Mouse (Mus musculus): Measurements from ENCODE around the gene Slc4a11.

The Slc4a11 gene

GRCm38 (mm10) chr2:130697153-130697810, at the start of gene Slc4a11:
Slc4a11 (minus strand) TSS chr2:130697519.
- DNase-seq = peak; percentile 94

GRCm38 (mm10) chr2:130743576-130743975, 46.3 kb upstream of the Slc4a11 start:
- DNase-seq = no peak

- no peak for DNase-seq
These were observed 42.8 kb upstream of the Slc4a11 start for GRCm38 (mm10) chr2:130740096-130740495.

- no peak for DNase-seq
These were observed 40.7 kb upstream of the Slc4a11 start for GRCm38 (mm10) chr2:130738019-130738418.

- DNase-seq = no peak
These were observed 38.0 kb upstream of the Slc4a11 start for GRCm38 (mm10) chr2:130735281-130735680.

GRCm38 (mm10) chr2:130733444-130733843, 36.1 kb upstream of the Slc4a11 start:
- no peak for DNase-seq

- DNase-seq = no peak
These were observed 34.5 kb upstream of the Slc4a11 start for GRCm38 (mm10) chr2:130731855-130732254.

GRCm38 (mm10) chr2:130730746-130731145, 33.4 kb upstream of the Slc4a11 start:
- no peak for DNase-seq

GRCm38 (mm10) chr2:130728906-130729585, 31.7 kb upstream of the Slc4a11 start:
- DNase-seq = no peak

GRCm38 (mm10) chr2:130727752-130728151, 30.4 kb upstream of the Slc4a11 start:
- DNase-seq = no peak

- DNase-seq = no peak
These were observed 27.1 kb upstream of the Slc4a11 start for GRCm38 (mm10) chr2:130724369-130724768.

GRCm38 (mm10) chr2:130717951-130718350, 20.6 kb upstream of the Slc4a11 start:
- DNase-seq = no peak

- DNase-seq = no peak
These were observed 9.7 kb upstream of the Slc4a11 start for GRCm38 (mm10) chr2:130707057-130707456.

- no peak for DNase-seq
These were observed 9.3 kb upstream of the Slc4a11 start for GRCm38 (mm10) chr2:130706602-130707001.

GRCm38 (mm10) chr2:130705178-130705577, 7.9 kb upstream of the Slc4a11 start:
- no peak for DNase-seq

- peak; percentile 93 for DNase-seq
These were observed 7.0 kb upstream of the Slc4a11 start for GRCm38 (mm10) chr2:130704040-130705001.

- no peak for DNase-seq
These were observed 525 bp upstream of the Slc4a11 start for GRCm38 (mm10) chr2:130697821-130698266.

- DNase-seq = no peak
These were observed 593 bp downstream of the Slc4a11 start for GRCm38 (mm10) chr2:130696700-130697152.

- no peak for DNase-seq
These were observed 3.8 kb downstream of the Slc4a11 start for GRCm38 (mm10) chr2:130693563-130693962.

- DNase-seq = no peak
These were observed 8.3 kb downstream of the Slc4a11 start for GRCm38 (mm10) chr2:130689011-130689410.

GRCm38 (mm10) chr2:130685426-130685825, 11.9 kb downstream of the Slc4a11 start:
- no peak for DNase-seq

- DNase-seq = no peak
These were observed 15.8 kb downstream of the Slc4a11 start for GRCm38 (mm10) chr2:130681531-130681930.

GRCm38 (mm10) chr2:130679899-130680298, 17.4 kb downstream of the Slc4a11 start:
- no peak for DNase-seq
